Mouse (Mus musculus) embryonic facial prominence, embryonic 11.5 days (tissue): Measurements from ENCODE around the gene Rnf32. TPM values are rescaled to one million over a fixed set of nuclear protein-coding genes. Genes with fewer than 3 reads are reported as not detected.

Source experiments
- ATAC-seq: fragments of 200-750 bp; cut with Nextera tagmentation; replicated peaks from 2 replicates; pipeline ENCODE4 v1.8.0; 2017; ENCODE audit warnings: low read depth; ENCODE audit not compliant: insufficient number of reproducible peaks, low FRiP score, low TSS enrichment
- DNase-seq: peaks from one replicate; pipeline ENCODE4 v3.0.0-alpha.2; 2015; ENCODE audit warnings: low spot score
- H3K27ac ChIP-seq: fragments of 300-500 bp; sonication (generic); replicated peaks from 2 replicates; pipeline ENCODE4 v1.5.1; 2014; ENCODE audit warnings: mild to moderate bottlenecking, low read depth, low read length, control low read depth
- H3K27me3 ChIP-seq: fragments of 300-500 bp; sonication (generic); 2 replicates; pipeline ENCODE4 v1.6.1; 2014; ENCODE audit warnings: mild to moderate bottlenecking, low read length, moderate library complexity, mixed read lengths; ENCODE audit not compliant: control insufficient read depth, insufficient read depth
- H3K36me3 ChIP-seq: fragments of 300-500 bp; sonication (generic); replicated peaks from 2 replicates; pipeline ENCODE4 v1.6.1; 2014; ENCODE audit warnings: low read depth, mild to moderate bottlenecking, low read length, moderate library complexity, mixed read lengths; ENCODE audit not compliant: control insufficient read depth, insufficient read depth
- H3K4me1 ChIP-seq: fragments of 300-500 bp; sonication (generic); 2 replicates; pipeline ENCODE4 v1.6.1; 2014; ENCODE audit warnings: low read length, mixed read lengths; ENCODE audit not compliant: control insufficient read depth, insufficient read depth
- H3K4me2 ChIP-seq: fragments of 300-500 bp; sonication (generic); 2 replicates; pipeline ENCODE4 v1.6.1; 2014; ENCODE audit warnings: low read depth, mild to moderate bottlenecking, control low read depth, low read length, moderate library complexity
- H3K4me3 ChIP-seq: fragments of 300-500 bp; sonication (generic); 2 replicates; pipeline ENCODE4 v1.5.1; 2014; ENCODE audit warnings: low read depth, low read length, control low read depth
- H3K9ac ChIP-seq: fragments of 300-500 bp; sonication (generic); replicated peaks from 2 replicates; pipeline ENCODE4 v1.6.1; 2014; ENCODE audit warnings: mild to moderate bottlenecking, control low read depth, low read length
- H3K9me3 ChIP-seq: fragments of 300-500 bp; sonication (generic); replicated peaks from 2 replicates; pipeline ENCODE4 v1.6.1; 2016; ENCODE audit warnings: mild to moderate bottlenecking, low read length, inconsistent platforms, mixed read lengths; ENCODE audit not compliant: control insufficient read depth
- polyA plus RNA-seq: library from polyadenylated mRNA; unstranded; fragments of >200 nt; fragmentation: Nextera tagmentation; extraction: Ambion mirVana; gene quantifications from 2 replicates; pipeline ENCODE4 v1.2.1, GENCODE M21; 2014

Rnf32 gene
- polyA plus RNA-seq, 1 experiment from 2014 or later: 6.6 TPM

DNA sequence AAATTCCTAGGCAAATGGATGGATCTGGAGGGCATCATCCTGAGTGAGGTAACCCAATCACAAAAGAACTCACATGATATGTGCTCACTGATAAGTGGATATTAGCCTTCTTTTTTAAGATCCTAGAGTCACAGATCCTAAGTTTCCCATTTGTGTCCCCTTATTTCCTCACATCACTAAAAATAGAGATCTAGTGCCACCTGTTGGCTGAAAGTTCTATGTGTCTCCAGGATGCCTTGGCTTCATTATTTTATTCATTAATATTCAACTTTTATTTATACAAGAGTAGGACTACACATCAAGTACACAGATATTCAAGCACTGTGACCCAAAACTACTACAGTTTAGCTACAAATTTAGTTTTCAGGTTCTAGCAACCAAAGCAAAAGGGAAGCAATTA lies 79.0 kb downstream of the Rnf32 start:
- ATAC-seq (no peak), DNase-seq (peak; percentile 43)
- Histone ChIP-seq H3K4me1 (no peaks in the 10 kb centered on the region), H3K9me3 (no peaks in the 10 kb centered on the region), H3K4me3 (no peak overlapping the region), H3K27me3 (no peaks in the 10 kb centered on the region), H3K9ac (no peak overlapping the region), H3K36me3 (no peaks in the 10 kb centered on the region), H3K27ac (no peak overlapping the region), H3K4me2 (no peak overlapping the region)

Other genes with a start within 250 kb of the Rnf32 start
- 10.8 and 11.0 TPM in 2 replicates for gene Lmbr1, start 182.4 kb downstream of the Rnf32 start, polyA plus RNA-seq
- gene Nom1, start 238.7 kb downstream of the Rnf32 start, polyA plus RNA-seq: 24.2 and 25.3 TPM in 2 replicates